Mouse (Mus musculus): Measurements from ENCODE around the gene Capza1.
A peak's percentile ranks its signal among the peaks of the same experiment; 100 is the strongest.
"Not testable (repeated sequence)": the region's sequence is repeated elsewhere in the genome, so short reads cannot be mapped to it uniquely, and the experiment has no call there.

The Capza1 gene

DNA sequence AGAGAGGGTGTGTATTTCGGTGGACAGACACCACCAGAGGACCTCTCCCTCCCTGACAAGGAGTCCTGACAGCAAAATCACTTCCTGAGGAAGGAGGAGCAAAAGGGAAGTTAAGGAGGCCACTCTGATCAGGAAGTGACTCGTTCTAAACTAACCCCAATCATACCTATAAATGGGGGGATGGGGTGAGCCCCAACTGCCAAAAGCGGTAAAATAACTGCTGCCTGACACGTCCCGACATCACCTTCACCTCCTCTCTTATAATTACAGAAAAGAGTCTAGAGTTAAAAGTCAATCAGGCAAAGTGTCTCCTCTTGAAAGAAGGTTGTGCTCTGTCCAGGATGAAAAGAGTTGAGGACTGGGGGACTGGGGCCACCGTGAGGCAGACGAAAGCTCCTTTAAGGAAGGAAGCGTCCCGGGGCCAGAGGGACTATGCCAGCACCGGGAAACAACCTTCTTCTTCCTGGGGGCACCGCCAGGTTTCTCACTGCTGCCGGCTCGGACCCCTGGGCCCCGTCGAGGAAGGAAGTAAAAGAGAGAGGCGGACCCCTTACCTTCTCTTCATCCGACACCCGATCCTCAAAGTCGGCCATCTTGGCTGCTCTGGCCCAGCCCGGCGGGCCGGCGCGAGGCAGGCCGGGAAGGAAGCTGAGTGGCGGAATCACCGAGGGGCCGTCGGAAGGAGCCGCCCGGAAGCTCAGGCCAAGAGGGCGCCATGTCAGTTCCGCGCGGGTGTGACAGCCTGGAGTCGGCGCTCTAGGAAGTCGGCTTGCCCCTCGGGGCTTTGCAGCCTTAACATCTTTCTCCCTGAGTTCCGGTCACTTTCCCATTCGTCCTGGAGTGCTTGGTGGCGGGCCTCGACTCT is at the start of gene Capza1, which contains the start of gene St7l:
Gene Capza1 (minus strand): TSS at position 720 of the 865 bp plus-strand sequence.
Gene St7l (plus strand): TSS at position 220 of the 865 bp plus-strand sequence.
- DNase-seq (ENCODE audit: low read depth in 1 of 2, low spot score in 2 of 2), result peak; percentile 68 to 82

DNA sequence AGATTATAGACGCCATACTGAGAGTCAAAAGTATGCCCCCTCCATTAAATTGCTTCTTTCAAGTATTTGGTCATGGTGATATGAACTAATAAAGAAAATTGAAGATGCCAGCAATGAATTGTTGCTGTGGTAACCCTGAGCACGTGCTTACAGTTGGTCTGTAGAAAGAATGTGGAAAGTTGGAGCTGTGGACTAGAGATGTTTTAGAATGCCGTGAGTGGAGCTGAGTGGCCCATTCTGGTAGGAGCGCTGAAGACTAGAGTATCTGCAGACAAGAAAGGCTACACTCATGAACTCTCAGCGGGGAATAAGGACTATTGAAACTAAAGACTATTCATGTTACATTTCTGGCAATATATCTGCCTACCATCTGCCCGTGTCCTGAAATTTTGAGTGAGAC is 44.9 kb upstream of the Capza1 start:
- DNase-seq (ENCODE audit: low read depth in 1 of 2, low spot score in 2 of 2), result no peak

DNA sequence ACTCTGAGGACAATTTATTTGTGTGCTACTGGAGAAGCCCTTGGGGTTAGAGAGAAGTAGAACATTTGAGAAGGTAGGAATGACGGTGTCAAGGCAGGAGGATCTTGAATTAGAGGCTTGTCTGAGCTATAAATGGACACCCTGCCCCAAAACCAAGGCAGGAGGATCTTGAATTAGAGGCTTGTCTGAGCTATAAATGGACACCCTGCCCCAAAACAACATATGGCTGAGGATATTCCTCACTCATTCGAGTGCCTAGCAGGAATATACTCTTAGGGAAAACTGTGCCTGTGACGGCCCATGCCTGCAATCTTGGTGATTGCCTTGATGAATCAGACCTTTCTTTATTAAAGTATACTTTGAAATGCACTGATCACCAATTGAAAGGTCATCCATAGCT is 41.7 kb upstream of the Capza1 start:
- DNase-seq (ENCODE audit: low read depth in 1 of 2, low spot score in 2 of 2), result no peak

DNA sequence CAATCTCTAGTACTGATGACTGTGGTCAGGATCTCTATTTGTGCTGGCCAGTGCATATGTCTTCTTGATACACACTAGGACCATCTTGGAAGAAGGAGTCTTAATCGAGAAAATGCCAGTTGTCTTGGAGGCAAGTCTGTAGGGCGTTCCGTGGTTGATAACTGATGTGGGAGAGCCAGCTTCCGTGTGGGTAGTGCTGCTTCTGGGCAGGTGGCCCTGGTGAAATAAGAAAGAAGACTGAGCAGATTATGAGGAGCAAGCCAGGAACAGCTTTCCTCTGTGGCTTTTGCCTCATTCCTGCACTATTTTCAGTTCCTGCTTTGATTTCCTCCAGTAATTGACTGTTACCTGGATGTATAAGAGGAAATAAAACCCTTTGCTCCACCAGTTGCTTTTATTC is 41.1 kb upstream of the Capza1 start:
- DNase-seq (ENCODE audit: low read depth in 1 of 2, low spot score in 2 of 2), result no peak

DNA sequence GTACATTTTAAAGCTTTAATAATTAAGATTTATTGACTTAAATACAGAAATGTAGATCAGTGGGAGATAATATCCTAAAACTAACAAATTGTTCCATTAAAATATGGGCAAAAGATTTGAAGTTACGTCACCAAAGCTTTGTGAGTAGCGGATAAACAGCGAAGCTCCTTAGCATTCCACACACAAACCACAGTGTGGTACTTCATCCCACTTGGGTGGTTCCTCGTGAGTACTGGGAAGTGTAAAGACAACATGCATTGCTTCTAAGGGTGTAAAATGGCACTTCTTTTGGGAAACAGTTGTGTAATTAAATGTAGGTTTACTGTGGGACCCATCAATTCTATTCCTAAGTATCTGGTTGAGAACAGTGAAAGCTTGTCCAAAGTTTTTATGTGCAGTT is 36.8 kb upstream of the Capza1 start:
- no peak for DNase-seq (ENCODE audit: low read depth in 1 of 2, low spot score in 2 of 2)

DNA sequence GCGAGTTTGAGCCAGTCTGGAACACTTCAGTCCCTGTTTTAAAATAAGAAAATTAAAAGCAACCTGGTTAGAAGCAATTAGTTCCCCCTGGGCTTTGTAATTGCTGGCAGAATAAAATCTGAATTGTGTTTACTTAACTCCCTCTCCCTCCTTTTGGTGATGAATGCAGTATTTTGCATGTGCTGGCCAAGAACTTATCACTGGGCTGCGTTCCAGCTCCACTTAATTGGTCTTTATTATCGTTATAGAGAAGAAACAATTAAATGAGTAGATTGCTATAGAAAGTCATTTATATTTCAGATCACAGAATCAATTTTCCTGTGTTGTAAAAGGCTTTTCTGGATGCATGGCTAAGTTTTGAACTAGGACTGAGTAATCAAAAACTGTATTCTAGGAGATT is 31.8 kb upstream of the Capza1 start:
- no peak for DNase-seq (ENCODE audit: low read depth in 1 of 2, low spot score in 2 of 2)

DNA sequence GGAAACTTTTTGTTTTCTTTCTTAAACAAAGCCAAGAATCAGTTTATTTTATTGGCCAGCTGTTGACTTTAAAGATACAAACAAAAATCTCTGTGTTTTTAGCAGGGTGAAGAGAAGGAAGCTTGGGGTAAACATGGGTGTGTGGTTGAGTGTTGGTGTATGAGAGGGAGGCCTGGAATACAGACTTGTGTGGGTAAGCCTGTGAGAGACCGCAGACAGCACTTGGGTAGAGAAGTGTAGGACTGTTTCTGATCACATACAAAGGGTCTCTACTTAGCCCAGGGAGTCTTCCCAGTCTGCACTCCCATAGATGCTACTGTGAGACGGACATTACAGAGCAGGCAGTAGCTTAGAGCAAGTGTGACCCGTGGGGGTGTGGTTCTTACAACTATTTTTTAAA is 24.3 kb upstream of the Capza1 start:
- DNase-seq (ENCODE audit: low read depth in 1 of 2, low spot score in 2 of 2), result no peak

DNA sequence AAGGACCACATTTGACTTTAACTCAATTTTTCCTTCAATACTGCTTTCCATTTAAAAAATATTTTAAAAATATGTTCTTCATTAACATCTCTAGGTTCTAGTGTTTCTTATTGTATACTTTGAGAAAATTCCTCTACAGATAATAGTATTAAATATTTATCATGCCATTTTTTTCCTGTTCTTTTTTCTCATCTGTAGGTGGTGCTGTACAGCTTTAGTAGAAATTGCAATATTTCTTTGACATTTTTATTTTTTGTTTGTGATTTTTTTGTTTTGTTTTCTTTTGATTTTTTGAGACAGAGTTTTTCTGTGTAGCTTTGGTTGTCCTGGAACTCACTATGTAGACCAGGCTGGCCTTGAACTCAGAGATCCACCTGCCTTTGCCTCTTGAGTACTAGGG is 5.3 kb upstream of the Capza1 start:
- no peak for DNase-seq (ENCODE audit: low read depth in 1 of 2, low spot score in 2 of 2)

DNA sequence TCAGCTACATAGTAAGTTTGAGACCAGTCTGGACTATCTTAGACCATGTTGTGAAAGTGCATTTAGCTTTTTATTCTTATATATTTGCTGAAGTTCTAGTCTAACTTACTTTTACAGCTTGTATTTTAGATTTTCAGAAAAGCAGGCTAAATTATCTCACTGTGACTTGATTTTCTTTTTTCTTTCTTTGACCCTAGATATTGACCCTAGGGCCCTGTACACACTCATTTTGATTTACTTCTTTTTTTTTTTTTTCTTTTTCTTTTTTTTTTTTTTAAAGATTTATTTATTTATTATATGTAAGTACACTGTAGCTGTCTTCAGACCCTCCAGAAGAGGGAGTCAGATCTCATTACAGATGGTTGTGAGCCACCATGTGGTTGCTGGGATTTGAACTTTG is 2.4 kb upstream of the Capza1 start:
- not testable (repeated sequence) for DNase-seq (ENCODE audit: low read depth in 1 of 2, low spot score in 2 of 2)

DNA sequence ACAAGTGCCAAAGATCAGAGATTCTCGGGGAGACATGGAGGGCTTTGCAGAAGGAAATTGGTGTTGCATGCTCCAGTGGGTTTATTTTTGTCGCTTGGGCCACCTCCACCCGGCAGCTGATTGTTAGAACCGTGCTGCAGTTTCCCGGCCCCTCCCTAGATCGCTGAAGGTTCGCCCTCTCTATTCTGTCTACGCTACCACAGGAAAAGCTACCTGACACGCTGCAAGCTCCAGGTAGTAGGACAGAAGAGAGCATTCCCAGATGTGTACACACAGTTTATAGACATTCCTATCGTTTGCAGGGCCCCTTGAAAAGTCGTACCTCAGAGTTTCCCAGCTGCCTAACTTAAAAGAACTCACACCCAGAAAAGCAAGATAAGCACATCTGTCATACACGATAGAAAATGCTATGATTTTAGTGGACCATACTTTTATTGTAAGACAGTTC is 1.1 kb upstream of the Capza1 start:
- peak in 1 of 2 experiments; percentile 7 for DNase-seq (ENCODE audit: low read depth in 1 of 2, low spot score in 2 of 2)

DNA sequence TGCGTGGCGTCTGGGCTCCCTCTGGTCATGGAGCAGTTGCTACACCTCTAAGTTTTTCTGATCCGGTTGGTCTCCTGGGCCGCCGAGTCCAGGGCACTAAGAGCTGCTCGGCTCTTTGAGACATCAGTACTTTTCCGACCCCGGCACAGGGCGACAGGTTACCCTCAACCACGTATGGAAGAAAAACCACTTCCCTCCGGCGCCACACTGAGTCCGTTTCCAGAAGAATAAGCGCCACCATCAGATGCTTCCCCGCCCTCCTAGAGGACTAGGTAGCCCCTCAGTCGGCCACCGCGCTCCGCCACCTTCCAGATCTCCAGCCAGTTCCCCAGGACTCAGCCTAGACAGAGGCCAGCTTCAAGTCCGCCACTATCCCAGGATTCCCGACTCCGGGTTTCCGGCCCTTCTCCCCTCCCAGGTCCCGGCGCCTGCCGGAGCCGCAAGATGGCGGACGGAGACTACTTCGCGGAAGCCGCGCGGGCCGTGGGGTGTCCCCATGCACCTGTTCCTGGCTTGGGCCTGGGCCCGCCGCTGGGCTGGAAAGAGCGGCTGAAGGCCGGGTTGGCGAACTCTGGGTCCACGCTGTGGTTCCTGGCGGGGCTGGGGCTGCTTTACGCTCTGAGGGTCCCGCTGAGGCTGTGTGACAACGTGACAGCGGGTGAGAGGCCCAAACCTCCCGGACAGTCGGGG is 491 bp upstream of the Capza1 start:
- DNase-seq (ENCODE audit: low read depth in 1 of 2, low spot score in 2 of 2), result peak; percentile 50 to 79

DNA sequence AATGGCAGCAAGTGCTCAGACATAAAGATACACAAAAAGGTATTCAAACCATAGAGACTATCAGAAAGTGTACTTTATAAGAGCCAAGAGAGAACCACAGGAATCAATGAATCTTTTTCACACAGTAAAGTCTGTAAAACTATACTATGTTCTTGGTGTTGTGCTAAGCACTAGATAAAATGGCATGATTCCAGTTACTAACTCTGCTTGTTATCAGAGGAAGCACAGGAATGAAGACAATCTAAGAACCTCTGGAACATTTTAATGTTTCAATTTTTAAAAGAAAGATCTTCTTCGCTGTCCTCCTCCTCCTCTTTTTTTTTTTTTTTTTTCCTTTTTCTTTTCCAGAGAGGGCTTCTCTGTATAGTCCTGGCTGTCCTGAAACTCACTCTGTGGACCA is 5.7 kb downstream of the Capza1 start:
- no peak for DNase-seq (ENCODE audit: low read depth in 1 of 2, low spot score in 2 of 2)

DNA sequence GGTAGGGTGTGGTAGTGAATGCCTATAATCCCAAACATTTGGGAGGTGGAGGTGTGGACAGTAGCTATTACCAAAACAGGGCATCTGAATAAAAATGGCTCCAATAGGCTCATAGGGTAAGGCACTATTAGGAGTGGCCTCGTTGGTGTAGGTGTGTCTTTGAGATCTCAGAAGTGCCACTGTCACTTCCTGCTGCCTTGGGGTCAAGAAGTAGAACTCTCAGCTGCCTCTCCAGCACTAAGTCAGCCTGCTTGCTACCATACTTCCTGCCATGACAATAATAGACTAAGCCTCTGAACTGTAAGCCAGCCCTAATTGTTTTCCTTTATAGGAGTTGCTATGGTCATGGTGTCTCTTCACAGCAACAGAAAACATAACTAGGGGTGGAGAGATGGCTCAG is 8.2 kb downstream of the Capza1 start:
- DNase-seq (ENCODE audit: low read depth in 1 of 2, low spot score in 2 of 2), result no peak

DNA sequence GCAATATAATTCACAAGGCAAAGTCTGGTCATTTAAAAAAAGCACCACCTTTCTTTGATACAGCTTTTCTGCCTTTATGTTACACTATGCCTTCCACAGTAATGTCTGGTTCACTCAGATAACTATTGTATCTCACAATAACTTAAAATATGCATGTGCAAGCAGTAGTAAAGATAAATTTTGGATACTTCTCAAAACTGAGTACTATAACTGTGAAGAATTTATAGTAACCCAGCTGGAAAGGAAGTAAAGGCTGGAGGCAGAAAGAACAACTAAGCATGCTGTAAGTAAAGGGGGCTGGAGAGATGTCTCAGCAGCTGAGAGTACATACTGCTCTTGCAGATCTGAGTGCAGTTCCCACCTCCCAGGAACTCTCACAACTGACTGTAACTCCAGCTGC is 9.4 kb downstream of the Capza1 start:
- no peak for DNase-seq (ENCODE audit: low read depth in 1 of 2, low spot score in 2 of 2)

DNA sequence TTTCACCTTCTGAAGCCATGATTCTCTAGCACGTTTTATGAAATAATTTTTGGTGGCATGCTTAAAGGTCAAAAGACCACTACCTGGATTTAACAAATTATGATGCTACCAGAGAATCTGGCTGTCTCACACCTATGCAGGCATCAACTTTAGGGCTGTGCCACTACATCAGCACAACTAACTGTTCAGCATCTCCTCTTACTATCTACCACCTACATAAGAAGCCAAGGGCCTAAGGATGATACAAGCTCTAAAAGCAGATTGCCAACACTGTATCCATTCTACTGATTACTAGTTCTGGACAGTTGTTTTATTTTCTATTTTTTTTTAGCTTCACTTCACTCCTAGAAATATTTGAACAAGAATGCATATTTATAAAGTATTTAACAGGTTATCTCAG is 9.8 kb downstream of the Capza1 start:
- no peak for DNase-seq (ENCODE audit: low read depth in 1 of 2, low spot score in 2 of 2)

DNA sequence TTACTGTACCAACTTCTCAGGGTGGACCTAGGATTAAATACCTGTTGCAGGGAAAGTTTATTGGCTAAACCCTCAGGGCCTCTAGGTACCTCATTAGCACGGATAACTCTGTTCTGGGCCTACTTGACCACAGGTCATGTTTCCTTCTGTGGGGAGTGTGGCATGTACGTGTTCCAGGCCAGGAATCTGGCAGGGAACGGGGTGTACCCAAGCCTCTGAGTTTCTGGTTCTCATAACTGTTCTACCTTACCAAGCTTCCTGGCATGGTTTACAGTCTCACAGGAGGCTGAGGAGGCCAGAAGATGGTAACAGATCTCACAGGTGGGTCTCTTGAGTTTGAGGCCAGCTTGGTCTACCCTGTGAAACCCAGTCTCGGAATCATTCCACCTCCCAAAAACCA is 17.7 kb downstream of the Capza1 start:
- no peak for DNase-seq (ENCODE audit: low read depth in 1 of 2, low spot score in 2 of 2)

DNA sequence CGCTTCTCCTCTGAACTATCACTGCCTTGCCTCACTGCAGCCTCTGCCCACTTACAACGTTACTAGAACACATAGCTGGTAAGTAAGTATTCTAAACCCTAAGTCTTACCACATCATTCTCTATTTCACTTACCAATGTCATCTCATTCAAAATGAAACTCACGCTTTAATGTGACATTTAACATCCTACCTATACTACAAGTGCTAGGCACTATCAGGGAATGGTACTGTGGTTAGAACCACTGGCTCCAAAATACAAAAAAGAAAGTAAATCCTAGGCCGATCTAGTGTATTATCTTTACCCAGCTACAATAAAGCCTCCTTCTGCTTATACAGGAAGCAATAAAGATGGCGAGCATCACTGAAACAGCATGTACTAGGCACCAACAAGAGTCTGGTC is 23.3 kb downstream of the Capza1 start:
- DNase-seq (ENCODE audit: low read depth in 1 of 2, low spot score in 2 of 2), result no peak

DNA sequence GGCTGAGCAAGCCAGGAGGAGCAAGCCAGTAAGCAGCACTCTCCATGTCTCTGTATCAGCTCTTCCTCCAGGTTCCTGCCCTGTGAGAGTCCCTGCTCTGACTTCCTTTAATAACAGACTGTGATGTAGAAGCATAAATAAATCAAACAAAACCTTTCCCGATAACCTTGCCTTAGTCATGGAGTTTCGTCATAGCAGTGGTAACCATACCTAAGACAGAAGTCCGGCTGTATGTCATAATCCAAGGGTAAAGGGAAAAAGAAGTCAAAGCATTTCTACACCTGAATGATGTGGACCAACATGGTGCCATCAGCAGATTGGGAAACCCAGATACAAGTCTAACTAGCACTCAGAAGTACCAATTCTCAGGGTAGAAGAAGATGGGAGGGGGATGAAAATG is 28.5 kb downstream of the Capza1 start:
- DNase-seq (ENCODE audit: low read depth in 1 of 2, low spot score in 2 of 2), result no peak

DNA sequence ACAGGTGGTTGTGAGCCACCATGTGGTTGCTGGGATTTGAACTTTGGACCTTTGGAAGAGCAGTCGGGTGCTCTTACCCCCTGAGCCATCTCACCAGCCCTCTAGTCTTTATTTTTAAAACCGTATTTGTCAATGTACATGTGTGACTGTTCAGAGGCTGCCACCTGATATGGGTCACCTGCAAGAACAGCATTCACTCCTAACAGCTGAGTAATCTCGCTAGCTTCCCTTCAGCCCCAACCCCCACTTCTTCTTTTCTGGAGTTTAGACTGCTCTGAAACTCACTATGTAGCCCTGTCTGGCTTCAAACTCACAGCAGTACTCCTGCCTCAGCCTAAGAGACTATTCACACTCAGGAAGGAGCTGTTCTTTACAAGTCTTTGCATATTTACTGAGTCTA is 41.9 kb downstream of the Capza1 start:
- DNase-seq (ENCODE audit: low read depth in 1 of 2, low spot score in 2 of 2), result no peak

DNA sequence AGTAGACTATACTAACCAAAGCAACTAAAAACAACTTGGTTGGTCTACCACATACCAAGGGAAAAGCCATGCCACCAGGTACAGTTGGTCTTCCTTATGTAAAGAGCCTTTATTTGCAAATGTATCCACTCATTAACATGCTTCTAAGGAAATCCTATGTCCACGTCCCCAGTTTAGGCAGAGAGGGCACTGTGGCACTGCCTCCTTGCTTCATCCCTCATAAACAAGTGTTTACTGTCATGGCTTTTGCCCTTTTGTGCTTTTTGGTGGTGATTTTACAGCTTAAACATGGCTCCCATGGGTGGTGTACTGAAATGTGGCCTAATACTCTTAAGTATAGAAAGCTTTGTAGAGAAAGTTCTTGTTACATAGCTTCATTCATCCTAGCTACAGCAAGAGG is 43.9 kb downstream of the Capza1 start:
- no peak for DNase-seq (ENCODE audit: low read depth in 1 of 2, low spot score in 2 of 2)

DNA sequence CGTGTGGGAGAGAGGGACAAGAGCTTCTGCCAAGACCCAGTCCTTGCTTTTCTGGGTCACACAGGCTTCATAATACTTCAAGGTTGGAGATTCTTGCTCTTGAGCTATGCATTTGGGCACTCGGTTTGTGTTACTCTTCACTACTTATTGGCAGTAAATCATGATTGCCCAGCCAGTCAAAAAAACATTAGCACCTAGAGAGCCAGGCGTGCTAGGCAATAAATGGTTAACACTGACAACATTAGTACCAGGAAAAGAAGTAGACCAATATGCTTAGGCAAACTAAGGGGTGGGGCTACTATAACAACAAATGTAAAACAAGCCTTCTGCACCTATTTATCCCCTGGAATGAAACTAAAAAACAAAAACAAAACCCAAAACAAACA is 45.6 kb downstream of the Capza1 start:
- no peak for DNase-seq (ENCODE audit: low read depth in 1 of 2, low spot score in 2 of 2)

DNA sequence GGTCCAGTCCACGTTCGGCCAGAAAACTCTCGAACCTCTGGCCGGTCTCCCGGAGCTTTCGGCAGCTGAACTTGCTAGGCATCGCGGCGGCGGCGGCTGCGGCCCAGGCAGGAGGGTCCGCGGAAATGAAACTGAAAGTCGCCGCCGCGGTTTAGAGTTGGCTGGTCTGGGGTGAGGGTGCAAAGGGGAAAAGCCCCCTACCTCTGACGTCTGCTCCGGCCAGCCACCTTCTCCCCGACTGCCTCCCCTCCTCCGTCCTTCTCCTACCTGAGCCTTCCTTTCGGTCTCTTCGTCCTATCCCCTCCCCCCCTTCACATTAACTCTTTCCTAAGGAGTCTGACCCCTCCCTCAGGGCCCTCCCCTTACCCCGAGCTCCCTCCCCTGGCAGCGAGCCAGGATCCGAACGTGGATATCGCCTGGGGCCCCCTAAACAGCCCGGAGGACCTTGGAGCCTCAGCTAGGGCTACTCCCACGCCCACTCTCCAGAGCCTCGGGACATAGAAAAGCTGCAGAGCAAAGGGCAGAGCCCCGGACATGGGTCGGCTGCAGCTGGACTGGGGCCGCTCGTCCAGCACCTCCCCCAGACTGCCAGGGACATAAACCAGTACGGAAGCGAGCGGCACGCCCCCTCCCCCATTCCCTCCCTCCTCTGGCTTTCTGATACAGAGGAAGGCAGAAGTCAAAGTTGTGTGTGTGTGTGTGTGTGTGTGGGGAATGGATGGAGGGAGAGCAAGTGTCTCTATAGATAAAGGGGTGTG is 46.1 kb downstream of the Capza1 start, which contains the start of gene Mov10:
Gene Mov10 (minus strand): TSS at position 573 of the 758 bp plus-strand sequence.
- DNase-seq (ENCODE audit: low read depth in 1 of 2, low spot score in 2 of 2), result peak in 1 of 2 experiments; percentile 10
